Mouse (Mus musculus): ENCODE measurements around the gene Zyg11b. TPM values are rescaled to one million over a fixed set of nuclear protein-coding genes. Genes with fewer than 3 reads are reported as not detected.

Gene Zyg11b
- polyA plus RNA-seq, 1 experiment from 2014 or later, result 14.5 TPM

DNA sequence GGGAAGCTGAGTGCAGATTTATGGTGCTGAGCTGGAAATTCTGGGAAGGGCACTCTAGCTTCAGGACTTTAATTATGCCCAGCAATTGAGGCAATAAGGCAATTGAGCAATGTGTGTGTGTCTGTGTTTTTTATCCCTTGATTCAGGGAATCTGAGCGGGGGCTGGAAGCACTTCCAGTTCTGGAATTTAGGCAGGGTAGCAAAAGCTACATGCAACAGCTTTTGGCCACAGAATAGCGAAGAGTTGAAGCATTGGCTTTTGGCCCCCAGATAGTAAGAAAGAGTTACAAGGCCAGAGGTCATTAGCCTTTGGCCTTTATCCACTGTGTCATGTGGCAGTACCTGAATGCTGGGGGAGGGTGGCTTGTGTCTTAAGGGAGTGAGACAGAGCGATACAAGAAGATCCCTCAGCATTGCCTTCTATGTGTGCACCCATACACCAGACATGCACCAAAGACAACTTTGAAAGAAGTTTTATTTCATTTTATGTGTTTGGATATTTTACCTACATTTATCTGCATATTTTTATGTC is 75.5 kb downstream of the Zyg11b start:
- Histone ChIP-seq H3K9me3 (ENCODE audit: control insufficient read depth, low read length) (no peaks in the 10 kb centered on the region), H3K27ac (replicated peaks; ENCODE audit: low read depth, low read length) (no peak overlapping the region), H3K9ac (ENCODE audit: low read depth, low read length) (no peak overlapping the region), H3K36me3 (ENCODE audit: control insufficient read depth, insufficient read depth, low read length) (no peaks in the 10 kb centered on the region), H3K4me1 (ENCODE audit: control insufficient read depth, insufficient read depth, low read length) (no peaks in the 10 kb centered on the region), H3K4me2 (ENCODE audit: low read depth, low read length) (no peak overlapping the region), H3K27me3 (replicated peaks; ENCODE audit: control insufficient read depth, insufficient read depth, low read length) (no peaks in the 10 kb centered on the region), H3K4me3 (ENCODE audit: low read depth, low read length) (no peak overlapping the region)
- 54% methylated on average over 3 of the region's 3 CpGs for WGBS
- no peak for DNase-seq (ENCODE audit: low spot score)
- no peak for ATAC-seq (ENCODE audit: low read depth)

DNA sequence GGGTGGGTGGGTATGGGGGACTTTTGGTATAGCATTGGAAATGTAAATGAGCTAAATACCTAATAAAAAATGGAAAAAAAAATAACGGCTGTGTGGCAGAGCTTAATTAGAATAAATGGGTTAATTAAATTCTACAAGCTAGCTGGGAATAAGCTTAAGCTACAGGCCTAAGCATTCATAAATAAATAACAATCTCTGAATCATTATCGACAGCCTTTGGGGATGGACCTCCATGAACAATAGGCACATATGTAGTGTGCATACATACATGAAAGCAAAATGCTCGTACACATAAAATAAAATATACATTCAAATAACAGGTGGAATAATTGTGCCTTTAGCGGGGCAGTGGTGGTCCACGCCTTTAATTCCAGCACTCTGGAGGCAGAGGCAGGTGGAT is 78.4 kb downstream of the Zyg11b start:
- H3K27ac ChIP-seq (replicated peaks; ENCODE audit: low read depth, low read length), result no peak overlapping the region
- H3K4me3 ChIP-seq (ENCODE audit: low read depth, low read length), result no peak overlapping the region
- H3K27me3 ChIP-seq (replicated peaks; ENCODE audit: control insufficient read depth, insufficient read depth, low read length), result peaks cover 25% of the 10 kb centered on the region
- no peak for DNase-seq (ENCODE audit: low spot score)
- H3K4me1 ChIP-seq (ENCODE audit: control insufficient read depth, insufficient read depth, low read length), result no peaks in the 10 kb centered on the region
- ATAC-seq (ENCODE audit: low read depth), result no peak
- no peaks in the 10 kb centered on the region for H3K36me3 ChIP-seq (ENCODE audit: control insufficient read depth, insufficient read depth, low read length)
- 87% methylated on average over 5 of the region's 5 CpGs for WGBS
- no peaks in the 10 kb centered on the region for H3K9me3 ChIP-seq (ENCODE audit: control insufficient read depth, low read length)
- H3K4me2 ChIP-seq (ENCODE audit: low read depth, low read length), result no peak overlapping the region
- no peak overlapping the region for H3K9ac ChIP-seq (ENCODE audit: low read depth, low read length)

DNA sequence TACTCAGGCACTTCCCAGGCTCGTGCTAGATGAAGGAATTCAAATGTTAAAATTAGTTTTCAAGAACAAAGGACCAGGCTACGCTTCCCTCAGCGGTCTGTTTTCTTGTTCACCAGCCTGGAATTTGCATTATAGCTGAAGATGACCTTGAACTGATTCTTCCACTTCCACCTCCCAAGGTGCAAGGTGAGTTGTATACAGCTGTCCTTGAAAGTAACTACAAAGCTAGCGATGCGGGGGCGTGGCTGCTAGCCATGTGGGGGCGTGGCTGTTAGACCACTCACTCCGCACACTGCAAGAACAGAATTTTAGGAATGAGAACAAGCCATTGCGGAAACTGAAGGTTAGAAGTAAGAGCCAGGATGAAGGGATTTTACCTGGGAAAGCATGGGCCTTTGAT is 81.9 kb downstream of the Zyg11b start:
- 6% methylated on average over 9 of the region's 9 CpGs for WGBS
- H3K9me3 ChIP-seq (ENCODE audit: control insufficient read depth, low read length), result no peaks in the 10 kb centered on the region
- H3K27ac ChIP-seq (replicated peaks; ENCODE audit: low read depth, low read length), result no peak overlapping the region
- ATAC-seq (ENCODE audit: low read depth) (no peak), DNase-seq (ENCODE audit: low spot score) (no peak)
- H3K36me3 ChIP-seq (ENCODE audit: control insufficient read depth, insufficient read depth, low read length), result no peaks in the 10 kb centered on the region
- peaks cover 36% of the 10 kb centered on the region for H3K27me3 ChIP-seq (replicated peaks; ENCODE audit: control insufficient read depth, insufficient read depth, low read length)
- peak overlapping the region; percentile 32 for H3K4me2 ChIP-seq (ENCODE audit: low read depth, low read length)
- no peak overlapping the region for H3K4me3 ChIP-seq (ENCODE audit: low read depth, low read length)
- no peaks in the 10 kb centered on the region for H3K4me1 ChIP-seq (ENCODE audit: control insufficient read depth, insufficient read depth, low read length)
- H3K9ac ChIP-seq (ENCODE audit: low read depth, low read length), result no peak overlapping the region

DNA sequence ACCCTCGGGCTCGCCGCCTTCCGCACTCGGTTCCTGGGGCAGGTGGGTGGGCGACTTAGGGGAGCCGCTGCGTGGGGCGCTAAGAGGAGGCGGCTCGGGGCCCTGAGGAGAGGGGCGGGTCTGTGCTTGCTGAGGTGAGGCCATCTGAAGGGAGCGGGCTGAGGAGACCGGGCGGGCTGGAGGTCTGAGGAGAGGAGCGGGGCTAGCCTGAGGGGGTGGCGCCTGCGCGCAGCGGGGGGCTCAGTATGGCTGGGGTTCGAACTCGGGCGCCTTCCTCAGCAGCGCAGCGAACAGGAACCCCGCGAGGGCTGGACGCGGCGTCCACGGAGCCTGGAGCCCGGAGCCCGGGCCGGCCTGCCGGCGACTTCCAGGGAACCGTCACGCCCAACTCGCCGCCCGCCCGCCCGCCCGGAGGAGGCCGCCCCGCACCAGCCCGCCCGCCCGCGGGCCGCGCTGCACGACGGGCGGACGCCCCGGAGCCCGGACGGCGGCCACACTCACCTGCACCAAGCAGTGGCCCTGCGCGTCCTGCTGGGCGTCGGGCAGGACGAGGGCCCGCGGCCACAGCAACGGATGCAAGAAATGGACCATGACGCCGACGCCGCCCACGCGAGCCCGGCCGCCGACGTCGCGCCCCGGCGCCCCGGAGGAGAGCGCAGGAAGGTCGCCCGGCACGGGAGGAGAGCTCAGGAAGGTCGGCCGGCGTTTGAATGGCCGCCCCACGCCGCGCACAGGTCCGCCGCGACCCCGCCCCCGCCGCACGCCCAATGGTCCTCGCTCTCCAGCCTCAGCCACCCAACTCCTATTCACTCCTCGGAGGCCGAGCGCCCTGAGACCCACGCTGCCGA is 83.3 kb downstream of the Zyg11b start, which contains the start of gene Zyg11a:
Gene Zyg11a, minus strand, starts transcription at position 717 of the 848 bp plus-strand sequence.
- WGBS, result 2% methylated on average over 15 of the region's 107 CpGs
- peak within 1 kb of the TSS; percentile 42 for H3K9ac ChIP-seq (ENCODE audit: low read depth, low read length)
- peak; percentile 4 for DNase-seq (ENCODE audit: low spot score)
- peak within 1 kb of the TSS; percentile 50 for H3K4me3 ChIP-seq (ENCODE audit: low read depth, low read length)
- H3K4me1 ChIP-seq (ENCODE audit: control insufficient read depth, insufficient read depth, low read length), result no peaks in the 10 kb centered on the region
- peak; percentile 55 for ATAC-seq (ENCODE audit: low read depth)
- H3K27ac ChIP-seq (replicated peaks; ENCODE audit: low read depth, low read length), result no peak within 1 kb of the TSS
- H3K27me3 ChIP-seq (replicated peaks; ENCODE audit: control insufficient read depth, insufficient read depth, low read length), result peaks cover 36% of the 10 kb centered on the region
- H3K9me3 ChIP-seq (ENCODE audit: control insufficient read depth, low read length), result no peaks in the 10 kb centered on the region
- peak within 1 kb of the TSS; percentile 70 for H3K4me2 ChIP-seq (ENCODE audit: low read depth, low read length)
- H3K36me3 ChIP-seq (ENCODE audit: control insufficient read depth, insufficient read depth, low read length), result no peaks in the 10 kb centered on the region

DNA sequence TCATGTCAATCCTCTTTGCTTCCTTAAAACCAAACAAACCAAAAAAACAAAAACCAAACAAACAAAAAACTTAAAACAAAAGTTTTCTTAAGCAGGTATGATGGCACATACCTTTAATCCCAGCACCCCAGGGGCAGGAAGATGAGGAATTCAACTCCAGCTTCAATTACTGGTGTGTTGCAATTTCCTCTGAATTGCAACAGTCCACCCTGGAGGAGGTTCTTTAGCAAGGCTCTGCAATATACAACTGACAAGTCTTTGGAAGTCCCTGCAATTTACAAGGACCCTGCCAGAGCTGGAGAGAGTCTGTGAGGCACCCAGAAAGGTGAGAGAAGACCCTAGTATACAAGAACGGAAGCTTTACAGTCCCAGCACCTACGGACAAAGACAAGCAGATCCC is 87.9 kb downstream of the Zyg11b start:
- no peak overlapping the region for H3K4me3 ChIP-seq (ENCODE audit: low read depth, low read length)
- H3K4me1 ChIP-seq (ENCODE audit: control insufficient read depth, insufficient read depth, low read length), result no peaks in the 10 kb centered on the region
- no peak for DNase-seq (ENCODE audit: low spot score)
- no peaks in the 10 kb centered on the region for H3K36me3 ChIP-seq (ENCODE audit: control insufficient read depth, insufficient read depth, low read length)
- H3K27ac ChIP-seq (replicated peaks; ENCODE audit: low read depth, low read length), result no peak overlapping the region
- no peaks in the 10 kb centered on the region for H3K9me3 ChIP-seq (ENCODE audit: control insufficient read depth, low read length)
- no peak overlapping the region for H3K4me2 ChIP-seq (ENCODE audit: low read depth, low read length)
- H3K9ac ChIP-seq (ENCODE audit: low read depth, low read length), result no peak overlapping the region
- peaks cover 16% of the 10 kb centered on the region for H3K27me3 ChIP-seq (replicated peaks; ENCODE audit: control insufficient read depth, insufficient read depth, low read length)
- no peak for ATAC-seq (ENCODE audit: low read depth)
- WGBS, result 80% methylated on average over 2 of the region's 2 CpGs

DNA sequence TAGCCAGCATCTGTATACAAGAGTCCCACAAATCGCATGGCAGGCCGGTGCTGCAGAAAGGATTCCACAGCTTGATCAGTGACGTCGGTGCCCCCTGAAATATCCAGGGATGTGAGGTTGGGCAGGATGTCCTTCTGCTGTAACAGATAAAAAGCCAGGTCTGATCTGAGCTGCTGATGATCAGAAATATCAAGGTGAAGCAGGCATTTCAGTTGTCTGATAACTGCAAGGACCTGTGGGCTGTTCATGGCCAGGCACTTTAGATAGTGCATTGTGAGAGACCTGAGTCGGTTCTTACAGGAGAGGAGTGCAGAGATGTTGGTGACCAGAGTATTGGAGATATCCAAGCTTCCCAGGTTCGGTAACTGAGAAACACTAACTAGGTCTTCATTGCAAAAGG is 96.3 kb downstream of the Zyg11b start:
- ATAC-seq (ENCODE audit: low read depth), result no peak

DNA sequence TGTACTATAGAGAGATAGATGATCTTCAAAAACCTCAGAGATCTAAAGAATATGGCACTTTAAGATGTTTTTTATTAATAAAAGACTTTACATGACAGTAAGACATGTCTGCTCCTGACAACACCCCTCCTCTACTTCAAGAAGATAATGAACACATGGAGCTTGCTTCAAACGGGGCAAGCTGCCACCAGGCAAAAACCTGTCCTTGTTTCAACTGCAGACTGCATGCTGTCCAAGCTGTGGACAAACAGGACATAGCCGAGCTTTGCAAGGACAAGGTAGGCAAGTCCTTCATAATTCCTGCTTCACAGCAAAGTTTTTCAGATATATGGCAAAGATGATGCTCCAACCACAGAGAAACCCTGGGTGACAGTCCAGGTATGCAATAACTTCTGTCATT is 101.7 kb downstream of the Zyg11b start:
- Histone ChIP-seq H3K27ac (replicated peaks; ENCODE audit: low read depth, low read length) (no peak overlapping the region), H3K27me3 (replicated peaks; ENCODE audit: control insufficient read depth, insufficient read depth, low read length) (no peaks in the 10 kb centered on the region), H3K4me3 (ENCODE audit: low read depth, low read length) (no peak overlapping the region), H3K4me2 (ENCODE audit: low read depth, low read length) (no peak overlapping the region), H3K4me1 (ENCODE audit: control insufficient read depth, insufficient read depth, low read length) (no peaks in the 10 kb centered on the region; the same call in 1 of the 2 replicates), H3K9me3 (ENCODE audit: control insufficient read depth, low read length) (no peaks in the 10 kb centered on the region), H3K9ac (ENCODE audit: low read depth, low read length) (no peak overlapping the region), H3K36me3 (ENCODE audit: control insufficient read depth, insufficient read depth, low read length) (no peaks in the 10 kb centered on the region)
- DNase-seq (ENCODE audit: low spot score), result no peak
- WGBS, result 69% methylated on average over 2 of the region's 2 CpGs
- ATAC-seq (ENCODE audit: low read depth), result no peak

More for the DNA sequence above, 96.3 kb downstream of the Zyg11b start:
- no peak for DNase-seq (ENCODE audit: low spot score)
- H3K36me3 ChIP-seq (ENCODE audit: control insufficient read depth, insufficient read depth, low read length), result no peaks in the 10 kb centered on the region
- H3K27me3 ChIP-seq (replicated peaks; ENCODE audit: control insufficient read depth, insufficient read depth, low read length), result no peaks in the 10 kb centered on the region
- 87% methylated on average over 6 of the region's 6 CpGs for WGBS
- H3K9me3 ChIP-seq (ENCODE audit: control insufficient read depth, low read length), result no peaks in the 10 kb centered on the region
- no peak overlapping the region for H3K4me2 ChIP-seq (ENCODE audit: low read depth, low read length)
- H3K9ac ChIP-seq (ENCODE audit: low read depth, low read length), result no peak overlapping the region
- no peak overlapping the region for H3K4me3 ChIP-seq (ENCODE audit: low read depth, low read length)
- H3K27ac ChIP-seq (replicated peaks; ENCODE audit: low read depth, low read length), result no peak overlapping the region
- H3K4me1 ChIP-seq (ENCODE audit: control insufficient read depth, insufficient read depth, low read length), result no peaks in the 10 kb centered on the region

DNA sequence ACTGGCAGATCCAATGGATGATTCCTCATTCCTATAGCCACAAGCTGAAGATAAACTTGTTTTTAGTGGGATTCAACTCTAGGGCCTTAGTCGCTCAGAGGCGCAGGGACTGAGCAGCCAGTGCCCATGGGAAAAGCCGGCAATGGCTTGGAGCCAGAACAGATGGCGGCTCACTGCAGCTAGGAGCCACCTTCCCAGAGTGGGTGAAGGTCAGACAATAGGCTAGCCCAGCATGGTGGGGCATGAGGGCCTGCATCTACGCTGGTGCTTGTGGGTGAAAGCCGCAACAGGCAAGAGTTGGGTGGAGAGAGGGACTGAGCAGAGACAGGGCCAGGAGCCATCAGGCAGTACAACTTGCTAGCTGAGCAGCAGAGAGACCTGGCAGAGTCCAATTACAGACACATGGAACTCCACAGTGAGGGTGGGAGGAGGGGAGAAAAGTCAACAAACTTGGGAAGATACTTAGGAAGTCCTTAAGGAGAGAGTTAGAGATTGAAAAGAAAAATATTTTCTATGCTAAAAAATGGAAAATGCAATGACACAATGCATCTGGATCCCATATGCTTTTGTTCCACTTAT is 104.5 kb downstream of the Zyg11b start:
- H3K4me3 ChIP-seq (ENCODE audit: low read depth, low read length), result no peak overlapping the region
- H3K4me2 ChIP-seq (ENCODE audit: low read depth, low read length), result peak overlapping the region; percentile 18; the same call in 1 of the 2 replicates
- DNase-seq (ENCODE audit: low spot score), result peak; percentile 55
- H3K27me3 ChIP-seq (replicated peaks; ENCODE audit: control insufficient read depth, insufficient read depth, low read length), result no peaks in the 10 kb centered on the region
- no peaks in the 10 kb centered on the region for H3K9me3 ChIP-seq (ENCODE audit: control insufficient read depth, low read length)
- H3K27ac ChIP-seq (replicated peaks; ENCODE audit: low read depth, low read length), result peak overlapping the region; percentile 48; the same call in 1 of the 2 replicates
- H3K9ac ChIP-seq (ENCODE audit: low read depth, low read length), result no peak overlapping the region
- no peaks in the 10 kb centered on the region; the same call in 1 of the 2 replicates for H3K4me1 ChIP-seq (ENCODE audit: control insufficient read depth, insufficient read depth, low read length)
- no peaks in the 10 kb centered on the region for H3K36me3 ChIP-seq (ENCODE audit: control insufficient read depth, insufficient read depth, low read length)
- 38% methylated on average over 6 of the region's 6 CpGs for WGBS
- ATAC-seq (ENCODE audit: low read depth), result 0 out of 2 replicates have a peak, but pooled peaks have one; percentile 50

Measured in embryonic facial prominence, embryonic 14.5 days (tissue).